Mouse (Mus musculus): ENCODE data around the gene Apbb1ip. TPM values are rescaled to one million over a fixed set of nuclear protein-coding genes. Genes with fewer than 3 reads are reported as not detected.
"Not testable (repeated sequence)": the region's sequence is repeated elsewhere in the genome, so short reads cannot be mapped to it uniquely, and the experiment has no call there.

Gene Apbb1ip
- polyA plus RNA-seq, 2 experiments, result 2.3 to 2.6 TPM

DNA sequence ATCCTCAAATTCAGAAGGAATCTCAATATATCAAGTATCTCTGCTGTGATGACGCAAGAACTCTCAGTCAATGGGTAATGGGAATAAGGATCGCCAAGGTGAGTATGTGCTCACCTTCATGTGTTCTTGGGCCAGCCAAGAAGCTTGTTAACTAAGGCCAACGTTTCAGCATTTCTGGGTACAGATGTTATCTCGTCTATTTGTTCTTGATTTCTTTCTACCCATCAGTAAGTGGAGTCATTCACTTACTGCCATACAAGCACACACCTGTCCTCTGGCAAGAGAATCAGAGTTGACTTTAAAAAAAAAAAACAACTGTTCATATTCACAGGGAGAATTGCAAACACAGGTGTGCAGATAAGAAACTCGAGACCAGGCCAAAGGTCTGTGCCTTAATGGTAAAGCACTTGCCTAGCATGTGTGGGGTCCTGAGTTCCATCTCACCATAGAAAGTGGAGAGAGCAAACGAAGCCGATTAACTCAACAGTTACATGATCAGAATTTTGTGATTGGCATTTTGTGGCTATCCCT, 93.1 kb downstream of the Apbb1ip start:
- Histone ChIP-seq H3K36me3 (ENCODE audit: control insufficient read depth, insufficient read depth, low read length) (no peaks in the 10 kb centered on the region), H3K27ac (replicated peaks; ENCODE audit: low read depth, low read length) (no peak overlapping the region), H3K4me1 (ENCODE audit: control insufficient read depth, insufficient read depth, low read length) (no peaks in the 10 kb centered on the region), H3K4me2 (replicated peaks; ENCODE audit: low read depth, low read length, severe bottlenecking) (no peak overlapping the region), H3K4me3 (replicated peaks; ENCODE audit: low read length) (no peak overlapping the region), H3K9ac (ENCODE audit: low read depth, low read length, severe bottlenecking) (no peak overlapping the region), H3K9me3 (ENCODE audit: control insufficient read depth, low read length) (no peaks in the 10 kb centered on the region), H3K27me3 (ENCODE audit: control insufficient read depth, insufficient read depth, low read length) (no peaks in the 10 kb centered on the region)
- ATAC-seq (ENCODE audit: low FRiP score, low read depth) (no peak), DNase-seq (ENCODE audit: low spot score) (no peak)
- WGBS, result 76% methylated on average over 7 of the region's 7 CpGs
- TF ChIP-seq POLR2A (IDR thresholded peaks at IDR 0.05; ENCODE audit: borderline replicate concordance, extremely low read depth, insufficient read depth, insufficient read length), result no peak

DNA sequence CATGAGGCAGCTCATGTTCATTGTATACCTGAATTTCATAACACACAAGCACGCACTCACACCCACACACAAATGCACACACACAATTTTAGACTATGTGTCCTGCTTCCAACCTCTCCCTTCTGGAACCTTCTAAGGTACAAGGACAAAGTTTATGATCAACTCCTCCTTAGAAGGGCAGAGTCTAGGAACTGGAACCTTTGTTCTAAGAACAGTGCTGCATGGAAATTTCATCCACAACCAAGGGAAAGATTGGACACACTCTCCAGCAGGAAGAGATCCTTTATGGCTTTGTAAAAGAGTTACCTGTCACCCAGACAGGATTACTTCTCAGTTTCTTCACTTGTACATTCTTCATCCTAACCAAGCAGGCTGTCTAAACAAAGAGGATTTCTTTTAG, 99.3 kb downstream of the Apbb1ip start:
- ATAC-seq (ENCODE audit: low FRiP score, low read depth), result no peak
- H3K4me2 ChIP-seq (replicated peaks; ENCODE audit: low read depth, low read length, severe bottlenecking), result no peak overlapping the region
- DNase-seq (ENCODE audit: low spot score), result no peak
- 83% methylated on average over 1 of the region's 1 CpGs for WGBS
- TF ChIP-seq POLR2A (IDR thresholded peaks at IDR 0.05; ENCODE audit: borderline replicate concordance, extremely low read depth, insufficient read depth, insufficient read length), result no peak
- H3K9ac ChIP-seq (ENCODE audit: low read depth, low read length, severe bottlenecking), result no peak overlapping the region
- no peaks in the 10 kb centered on the region for H3K4me1 ChIP-seq (ENCODE audit: control insufficient read depth, insufficient read depth, low read length)
- no peak overlapping the region for H3K4me3 ChIP-seq (replicated peaks; ENCODE audit: low read length)
- no peaks in the 10 kb centered on the region for H3K9me3 ChIP-seq (ENCODE audit: control insufficient read depth, low read length)
- H3K27ac ChIP-seq (replicated peaks; ENCODE audit: low read depth, low read length), result no peak overlapping the region
- no peaks in the 10 kb centered on the region for H3K36me3 ChIP-seq (ENCODE audit: control insufficient read depth, insufficient read depth, low read length)
- no peaks in the 10 kb centered on the region for H3K27me3 ChIP-seq (ENCODE audit: control insufficient read depth, insufficient read depth, low read length)

DNA sequence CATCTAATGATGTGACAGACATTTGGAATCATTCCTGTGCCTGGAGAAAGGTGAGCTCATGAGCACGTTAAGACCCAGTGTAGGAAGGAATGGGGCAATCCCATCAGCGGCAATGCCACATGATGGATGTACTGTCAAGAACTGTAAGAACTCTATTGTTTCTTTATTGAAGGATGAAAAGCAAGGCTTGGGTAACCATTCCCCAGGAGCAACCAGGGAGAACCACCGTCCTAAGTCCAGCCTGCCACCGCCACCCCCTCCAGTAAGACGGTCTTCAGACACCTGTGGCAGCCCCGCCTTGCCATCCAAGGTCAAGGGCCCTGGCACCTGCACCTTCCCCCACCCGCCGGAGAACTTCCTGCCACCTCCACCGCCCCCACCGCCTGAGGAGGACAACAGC, 100.7 kb downstream of the Apbb1ip start:
- Histone ChIP-seq H3K4me2 (replicated peaks; ENCODE audit: low read depth, low read length, severe bottlenecking) (no peak overlapping the region), H3K4me3 (replicated peaks; ENCODE audit: low read length) (no peak overlapping the region), H3K9me3 (ENCODE audit: control insufficient read depth, low read length) (no peaks in the 10 kb centered on the region), H3K27ac (replicated peaks; ENCODE audit: low read depth, low read length) (no peak overlapping the region), H3K9ac (ENCODE audit: low read depth, low read length, severe bottlenecking) (no peak overlapping the region), H3K4me1 (ENCODE audit: control insufficient read depth, insufficient read depth, low read length) (no peaks in the 10 kb centered on the region), H3K36me3 (ENCODE audit: control insufficient read depth, insufficient read depth, low read length) (no peaks in the 10 kb centered on the region), H3K27me3 (ENCODE audit: control insufficient read depth, insufficient read depth, low read length) (no peaks in the 10 kb centered on the region)
- ATAC-seq (ENCODE audit: low FRiP score, low read depth) (no peak), DNase-seq (ENCODE audit: low spot score) (no peak)
- no peak for TF ChIP-seq POLR2A (IDR thresholded peaks at IDR 0.05; ENCODE audit: borderline replicate concordance, extremely low read depth, insufficient read depth, insufficient read length)
- 48% methylated on average over 10 of the region's 10 CpGs for WGBS

DNA sequence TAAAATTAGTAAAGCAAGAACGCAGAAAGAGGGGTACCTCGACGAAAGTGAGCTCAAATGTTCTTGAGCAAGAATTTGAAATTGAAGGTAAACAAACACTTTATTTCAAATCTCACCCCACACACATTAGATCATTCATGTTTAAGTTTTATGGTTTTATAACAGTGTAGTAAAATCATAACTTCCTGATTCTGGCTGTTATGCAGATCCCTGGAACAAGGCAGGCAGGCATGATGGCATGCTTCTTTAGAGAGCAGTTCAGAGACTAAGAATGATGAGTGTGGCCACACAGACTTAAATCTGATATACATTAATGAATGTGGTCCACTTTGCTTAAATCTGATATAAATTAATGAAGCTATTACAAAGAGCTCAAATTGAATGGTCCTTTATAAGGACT, 102.7 kb downstream of the Apbb1ip start:
- no peak for TF ChIP-seq POLR2A (IDR thresholded peaks at IDR 0.05; ENCODE audit: borderline replicate concordance, extremely low read depth, insufficient read depth, insufficient read length)
- Histone ChIP-seq H3K36me3 (ENCODE audit: control insufficient read depth, insufficient read depth, low read length) (no peaks in the 10 kb centered on the region), H3K4me3 (replicated peaks; ENCODE audit: low read length) (no peak overlapping the region), H3K4me2 (replicated peaks; ENCODE audit: low read depth, low read length, severe bottlenecking) (no peak overlapping the region), H3K9me3 (ENCODE audit: control insufficient read depth, low read length) (no peaks in the 10 kb centered on the region), H3K27ac (replicated peaks; ENCODE audit: low read depth, low read length) (no peak overlapping the region), H3K9ac (ENCODE audit: low read depth, low read length, severe bottlenecking) (no peak overlapping the region), H3K27me3 (ENCODE audit: control insufficient read depth, insufficient read depth, low read length) (no peaks in the 10 kb centered on the region), H3K4me1 (ENCODE audit: control insufficient read depth, insufficient read depth, low read length) (no peaks in the 10 kb centered on the region)
- 81% methylated on average over 3 of the region's 3 CpGs for WGBS
- ATAC-seq (ENCODE audit: low FRiP score, low read depth), result no peak
- no peak for DNase-seq (ENCODE audit: low spot score)

DNA sequence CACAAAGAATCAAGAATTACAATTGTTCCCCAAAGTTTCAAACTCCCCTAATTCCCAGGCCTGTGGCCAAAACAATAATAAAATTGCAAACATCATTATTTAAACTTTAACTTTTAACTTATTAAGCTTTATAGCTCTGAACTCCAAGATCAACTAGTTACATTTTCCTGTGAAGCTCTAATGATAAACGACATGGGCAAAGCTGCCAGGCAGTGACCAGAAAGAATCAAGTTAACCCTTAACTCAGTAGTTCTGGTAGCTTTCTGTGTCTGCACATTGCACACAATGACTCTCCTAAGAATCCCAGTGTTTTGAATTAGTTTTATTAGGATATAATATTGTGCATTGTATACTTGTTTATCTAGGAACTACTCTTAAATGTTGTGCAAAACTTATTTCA, 104.9 kb downstream of the Apbb1ip start:
- Histone ChIP-seq H3K9ac (ENCODE audit: low read depth, low read length, severe bottlenecking) (no peak overlapping the region), H3K4me1 (ENCODE audit: control insufficient read depth, insufficient read depth, low read length) (no peaks in the 10 kb centered on the region), H3K27me3 (ENCODE audit: control insufficient read depth, insufficient read depth, low read length) (no peaks in the 10 kb centered on the region), H3K4me3 (replicated peaks; ENCODE audit: low read length) (no peak overlapping the region), H3K4me2 (replicated peaks; ENCODE audit: low read depth, low read length, severe bottlenecking) (no peak overlapping the region), H3K27ac (replicated peaks; ENCODE audit: low read depth, low read length) (no peak overlapping the region), H3K36me3 (ENCODE audit: control insufficient read depth, insufficient read depth, low read length) (no peaks in the 10 kb centered on the region), H3K9me3 (ENCODE audit: control insufficient read depth, low read length) (no peaks in the 10 kb centered on the region)
- ATAC-seq (ENCODE audit: low FRiP score, low read depth), result no peak
- no peak for TF ChIP-seq POLR2A (IDR thresholded peaks at IDR 0.05; ENCODE audit: borderline replicate concordance, extremely low read depth, insufficient read depth, insufficient read length)
- no peak for DNase-seq (ENCODE audit: low spot score)
- WGBS, result 28% methylated on average over 1 of the region's 1 CpGs

DNA sequence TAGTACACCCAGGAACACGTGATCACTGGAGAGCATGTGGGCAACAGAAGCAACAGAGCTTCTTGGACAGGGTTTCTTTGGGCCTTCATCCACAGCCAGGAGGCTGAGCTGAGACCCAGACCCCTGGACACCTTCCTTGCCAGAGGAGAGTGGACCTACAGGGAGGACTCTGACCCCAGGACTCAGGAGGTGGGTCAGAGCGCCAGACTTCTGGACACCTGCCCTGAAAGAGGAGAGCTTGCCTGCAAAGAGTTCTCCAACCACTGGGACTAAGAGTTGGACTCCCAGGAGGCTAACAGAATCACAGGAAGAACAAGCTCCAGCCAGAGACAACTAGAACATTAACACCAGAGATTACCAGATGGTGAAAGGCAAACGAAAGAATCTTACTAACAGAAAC, 106.8 kb downstream of the Apbb1ip start:
- not testable (repeated sequence) for DNase-seq (ENCODE audit: low spot score); H3K4me3 ChIP-seq (replicated peaks; ENCODE audit: low read length); H3K4me1 ChIP-seq (ENCODE audit: control insufficient read depth, insufficient read depth, low read length); H3K9ac ChIP-seq (ENCODE audit: low read depth, low read length, severe bottlenecking); H3K36me3 ChIP-seq (ENCODE audit: control insufficient read depth, insufficient read depth, low read length); H3K27ac ChIP-seq (replicated peaks; ENCODE audit: low read depth, low read length); H3K27me3 ChIP-seq (ENCODE audit: control insufficient read depth, insufficient read depth, low read length); ATAC-seq (ENCODE audit: low FRiP score, low read depth); H3K9me3 ChIP-seq (ENCODE audit: control insufficient read depth, low read length); H3K4me2 ChIP-seq (replicated peaks; ENCODE audit: low read depth, low read length, severe bottlenecking)
- WGBS, result 90% methylated on average over 3 of the region's 3 CpGs

Data from limb, embryonic 14.5 days (tissue).